Mouse (Mus musculus): ENCODE measurements around the gene Col8a1. TPM values are rescaled to one million over a fixed set of nuclear protein-coding genes. Genes with fewer than 3 reads are reported as not detected.

The Col8a1 gene
- polyA plus RNA-seq (2012; fragmentation: generic; extraction: Trizol): under 1 TPM; 0.09 to 0.11 TPM

GRCm38 (mm10) chr16:57754526-57755125 lies at the start of gene Col8a1:
Col8a1 (minus strand) TSS chr16:57754737.

GRCm38 (mm10) chr16:57606444-57607227 lies 147.9 kb downstream of the Col8a1 start, which contains the start of gene Cmss1:
Cmss1 (minus strand) TSS chr16:57606864.

Other genes starting within 250 kb of the Col8a1 start
- 10 to 100 TPM; 28.7 to 41.3 TPM for gene Cmss1, start 147.9 kb downstream of the Col8a1 start, polyA plus RNA-seq (2012; fragmentation: generic; extraction: Trizol)